Mouse (Mus musculus): ENCODE results near the gene Inpp5f.
"Not testable (repeated sequence)": the region's sequence is repeated elsewhere in the genome, so short reads cannot be mapped to it uniquely, and the experiment has no call there.

Gene Inpp5f

GRCm38 (mm10) chr7:128592936-128593241 is 18.2 kb upstream of the Inpp5f start:
- DNase-seq (ENCODE audit: low spot score): no peak

GRCm38 (mm10) chr7:128596274-128596673 is 14.9 kb upstream of the Inpp5f start:
- DNase-seq (ENCODE audit: low spot score): no peak

GRCm38 (mm10) chr7:128599072-128599471 is 12.1 kb upstream of the Inpp5f start:
- DNase-seq (ENCODE audit: low spot score): no peak

GRCm38 (mm10) chr7:128601826-128602225 is 9.3 kb upstream of the Inpp5f start:
- no peak for DNase-seq (ENCODE audit: low spot score)

- DNase-seq (ENCODE audit: low spot score): not testable (repeated sequence)
Observed at GRCm38 (mm10) chr7:128609936-128610335, 1.2 kb upstream of the Inpp5f start.

- DNase-seq (ENCODE audit: low spot score): no peak
Observed at GRCm38 (mm10) chr7:128610490-128610889, 638 bp upstream of the Inpp5f start.

- DNase-seq (ENCODE audit: low spot score): no peak
Observed at GRCm38 (mm10) chr7:128611799-128612411, 777 bp downstream of the Inpp5f start.

- no peak for DNase-seq (ENCODE audit: low spot score)
Observed at GRCm38 (mm10) chr7:128612521-128613181, 1.5 kb downstream of the Inpp5f start.

GRCm38 (mm10) chr7:128613578-128613977 is 2.5 kb downstream of the Inpp5f start:
- DNase-seq (ENCODE audit: low spot score): no peak

GRCm38 (mm10) chr7:128617587-128617986 is 6.5 kb downstream of the Inpp5f start:
- DNase-seq (ENCODE audit: low spot score): no peak

GRCm38 (mm10) chr7:128620178-128620577 is 9.1 kb downstream of the Inpp5f start:
- DNase-seq (ENCODE audit: low spot score): no peak

GRCm38 (mm10) chr7:128622266-128622961 is 11.3 kb downstream of the Inpp5f start:
- DNase-seq (ENCODE audit: low spot score): no peak

GRCm38 (mm10) chr7:128622994-128623393 is 11.9 kb downstream of the Inpp5f start:
- DNase-seq (ENCODE audit: low spot score): no peak

GRCm38 (mm10) chr7:128625382-128625781 is 14.3 kb downstream of the Inpp5f start:
- no peak for DNase-seq (ENCODE audit: low spot score)

GRCm38 (mm10) chr7:128626601-128627000 is 15.5 kb downstream of the Inpp5f start:
- no peak for DNase-seq (ENCODE audit: low spot score)

GRCm38 (mm10) chr7:128627251-128627650 is 16.1 kb downstream of the Inpp5f start:
- DNase-seq (ENCODE audit: low spot score): no peak

- no peak for DNase-seq (ENCODE audit: low spot score)
Observed at GRCm38 (mm10) chr7:128627723-128628122, 16.6 kb downstream of the Inpp5f start.

GRCm38 (mm10) chr7:128633156-128633555 is 22.0 kb downstream of the Inpp5f start:
- DNase-seq (ENCODE audit: low spot score): no peak

- no peak for DNase-seq (ENCODE audit: low spot score)
Observed at GRCm38 (mm10) chr7:128639925-128640485, 28.9 kb downstream of the Inpp5f start.

GRCm38 (mm10) chr7:128641571-128641970 is 30.4 kb downstream of the Inpp5f start:
- DNase-seq (ENCODE audit: low spot score): no peak

- no peak for DNase-seq (ENCODE audit: low spot score)
Observed at GRCm38 (mm10) chr7:128642386-128642785, 31.3 kb downstream of the Inpp5f start.

- DNase-seq (ENCODE audit: low spot score): no peak
Observed at GRCm38 (mm10) chr7:128656970-128657369, 45.8 kb downstream of the Inpp5f start.

- DNase-seq (ENCODE audit: low spot score): no peak
Observed at GRCm38 (mm10) chr7:128663906-128664305, 52.8 kb downstream of the Inpp5f start.
